Mouse (Mus musculus): ENCODE measurements around the gene Ddi2.

GRCm38 (mm10) chr4:141749557-141749956, 26.3 kb upstream of the Ddi2 start:
- no peak for TF ChIP-seq CTCF (IDR thresholded peaks at IDR 0.05; ENCODE audit: borderline replicate concordance, insufficient read depth, low read length)
- no peak for TF ChIP-seq POLR2A (IDR thresholded peaks at IDR 0.05; ENCODE audit: low read depth, low read length)

All from embryonic fibroblast, embryonic 13.5 days (primary cell).